Mouse (Mus musculus) forebrain, embryonic 15.5 days (tissue): ENCODE results near the gene Fam168a. TPM values are rescaled to one million over a fixed set of nuclear protein-coding genes. Genes with fewer than 3 reads are reported as not detected.

Experiments
- ATAC-seq: fragments of 200-750 bp; cut with Nextera tagmentation; replicated peaks from 2 replicates; pipeline ENCODE4 v1.8.0; 2017; ENCODE audit warnings: mild to moderate bottlenecking, moderate TSS enrichment, moderate library complexity
- H3K27ac ChIP-seq: fragments of 300-500 bp; sonication (generic); replicated peaks from 2 replicates; pipeline ENCODE4 v1.5.1; 2015; ENCODE audit warnings: mild to moderate bottlenecking, inconsistent platforms
- H3K27me3 ChIP-seq: fragments of 300-500 bp; sonication (generic); 2 replicates; pipeline ENCODE4 v1.6.1; 2015; ENCODE audit warnings: inconsistent platforms
- H3K36me3 ChIP-seq: fragments of 300-500 bp; sonication (generic); 2 replicates; pipeline ENCODE4 v1.6.1; 2015; ENCODE audit warnings: mild to moderate bottlenecking, inconsistent platforms
- H3K4me1 ChIP-seq: fragments of 300-500 bp; sonication (generic); 2 replicates; pipeline ENCODE4 v1.6.1; 2015; ENCODE audit warnings: inconsistent platforms
- H3K4me2 ChIP-seq: fragments of 300-500 bp; sonication (generic); replicated peaks from 2 replicates; pipeline ENCODE4 v1.6.1; 2015; ENCODE audit warnings: mild to moderate bottlenecking, inconsistent platforms
- H3K4me3 ChIP-seq: fragments of 300-500 bp; sonication (generic); 2 replicates; pipeline ENCODE4 v1.5.1; 2015; ENCODE audit warnings: mild to moderate bottlenecking, inconsistent platforms
- H3K9ac ChIP-seq: fragments of 300-500 bp; sonication (generic); replicated peaks from 2 replicates; pipeline ENCODE4 v1.6.1; 2015; ENCODE audit warnings: mild to moderate bottlenecking, inconsistent platforms
- H3K9me3 ChIP-seq: fragments of 300-500 bp; sonication (generic); 2 replicates; pipeline ENCODE4 v1.6.1; 2016; ENCODE audit warnings: inconsistent platforms
- WGBS: fragments of 180-500 bp; shearing (Covaris S2); methylation state at CpG from one replicate; pipeline ENCODE4 v1.1.7; 2015; ENCODE audit warnings: mixed read lengths; 5-methylcytosine and 5-hydroxymethylcytosine counted together
- polyA plus RNA-seq: library from polyadenylated mRNA; unstranded; fragments of >200 nt; fragmentation: Nextera tagmentation; extraction: Ambion mirVana; gene quantifications from 2 replicates; pipeline ENCODE4 v1.2.1, GENCODE M21; 2015

Gene Fam168a
- polyA plus RNA-seq, 1 experiment from 2014 or later: 115 TPM

GRCm38 (mm10) chr7:100758718-100759117 lies 52.3 kb downstream of the Fam168a start:
- WGBS: 61% methylated on average over 7 of the region's 7 CpGs
- no peak; the same call in 1 of the 2 replicates for ATAC-seq
- no peaks in the 10 kb centered on the region for H3K27me3 ChIP-seq
- no peak overlapping the region for H3K4me2 ChIP-seq
- H3K4me1 ChIP-seq: peaks cover 8% of the 10 kb centered on the region
- H3K36me3 ChIP-seq: 0 out of 2 replicates have a peak, but pooled peaks cover 3% of the 10 kb centered on the region
- H3K4me3 ChIP-seq: no peak overlapping the region
- H3K9me3 ChIP-seq: no peaks in the 10 kb centered on the region
- peak overlapping the region; percentile 76 for H3K27ac ChIP-seq
- H3K9ac ChIP-seq: no peak overlapping the region

GRCm38 (mm10) chr7:100762726-100763125 lies 56.3 kb downstream of the Fam168a start:
- H3K4me1 ChIP-seq: peaks cover 14% of the 10 kb centered on the region
- no peak overlapping the region for H3K9ac ChIP-seq
- no peak overlapping the region for H3K4me3 ChIP-seq
- ATAC-seq: no peak
- no peak overlapping the region for H3K4me2 ChIP-seq
- H3K27ac ChIP-seq: peak overlapping the region; percentile 27
- H3K27me3 ChIP-seq: no peaks in the 10 kb centered on the region
- no peaks in the 10 kb centered on the region for H3K36me3 ChIP-seq
- H3K9me3 ChIP-seq: no peaks in the 10 kb centered on the region

GRCm38 (mm10) chr7:100767568-100767967 lies 61.1 kb downstream of the Fam168a start:
- no peaks in the 10 kb centered on the region for H3K9me3 ChIP-seq
- no peak overlapping the region for H3K4me3 ChIP-seq
- H3K27ac ChIP-seq: no peak overlapping the region
- no peak for ATAC-seq
- no peaks in the 10 kb centered on the region for H3K27me3 ChIP-seq
- peaks cover 6% of the 10 kb centered on the region; the same call in 1 of the 2 replicates for H3K4me1 ChIP-seq
- 20% methylated on average over 3 of the region's 3 CpGs for WGBS
- H3K4me2 ChIP-seq: no peak overlapping the region
- H3K36me3 ChIP-seq: peaks cover 5% of the 10 kb centered on the region; the same call in 1 of the 2 replicates
- no peak overlapping the region for H3K9ac ChIP-seq

- H3K9me3 ChIP-seq: no peaks in the 10 kb centered on the region
- H3K36me3 ChIP-seq: peaks cover 5% of the 10 kb centered on the region; the same call in 1 of the 2 replicates
- H3K4me1 ChIP-seq: peaks cover 6% of the 10 kb centered on the region; the same call in 1 of the 2 replicates
- no peak for ATAC-seq
- 87% methylated on average over 3 of the region's 3 CpGs for WGBS
- H3K4me3 ChIP-seq: no peak overlapping the region
- H3K9ac ChIP-seq: no peak overlapping the region
- H3K4me2 ChIP-seq: no peak overlapping the region
- no peak overlapping the region for H3K27ac ChIP-seq
- H3K27me3 ChIP-seq: no peaks in the 10 kb centered on the region
Observed at GRCm38 (mm10) chr7:100768009-100768408, 61.6 kb downstream of the Fam168a start.

GRCm38 (mm10) chr7:100769534-100770083 lies 63.2 kb downstream of the Fam168a start:
- peaks cover 7% of the 10 kb centered on the region; the same call in 1 of the 2 replicates for H3K36me3 ChIP-seq
- 91% methylated on average over 7 of the region's 7 CpGs for WGBS

GRCm38 (mm10) chr7:100770669-100771341 lies 64.4 kb downstream of the Fam168a start:
- Histone ChIP-seq H3K4me1 (peaks cover 6% of the 10 kb centered on the region; the same call in 1 of the 2 replicates), H3K9me3 (no peaks in the 10 kb centered on the region), H3K27me3 (no peaks in the 10 kb centered on the region), H3K4me3 (no peak overlapping the region), H3K4me2 (no peak overlapping the region), H3K27ac (no peak overlapping the region), H3K36me3 (peaks cover 7% of the 10 kb centered on the region; the same call in 1 of the 2 replicates), H3K9ac (no peak overlapping the region)
- WGBS: 97% methylated on average over 2 of the region's 2 CpGs
- ATAC-seq: no peak

More at GRCm38 (mm10) chr7:100769534-100770083, 63.2 kb downstream of the Fam168a start:
- H3K9me3 ChIP-seq: no peaks in the 10 kb centered on the region
- H3K27me3 ChIP-seq: no peaks in the 10 kb centered on the region
- H3K4me1 ChIP-seq: peaks cover 6% of the 10 kb centered on the region; the same call in 1 of the 2 replicates
- H3K27ac ChIP-seq: no peak overlapping the region
- H3K9ac ChIP-seq: no peak overlapping the region
- no peak overlapping the region for H3K4me2 ChIP-seq
- no peak for ATAC-seq
- H3K4me3 ChIP-seq: no peak overlapping the region

- no peak overlapping the region for H3K4me2 ChIP-seq
- H3K36me3 ChIP-seq: peaks cover 7% of the 10 kb centered on the region; the same call in 1 of the 2 replicates
- H3K27me3 ChIP-seq: no peaks in the 10 kb centered on the region
- H3K4me1 ChIP-seq: no peaks in the 10 kb centered on the region
- H3K27ac ChIP-seq: no peak overlapping the region
- no peak overlapping the region for H3K4me3 ChIP-seq
- no peak overlapping the region for H3K9ac ChIP-seq
- WGBS: 100% methylated on average over 1 of the region's 1 CpGs
- no peak for ATAC-seq
- no peaks in the 10 kb centered on the region for H3K9me3 ChIP-seq
Observed at GRCm38 (mm10) chr7:100774189-100774588, 67.8 kb downstream of the Fam168a start.

GRCm38 (mm10) chr7:100775810-100776209 lies 69.4 kb downstream of the Fam168a start:
- H3K9me3 ChIP-seq: no peaks in the 10 kb centered on the region
- H3K9ac ChIP-seq: no peak overlapping the region
- no peaks in the 10 kb centered on the region for H3K4me1 ChIP-seq
- 89% methylated on average over 1 of the region's 1 CpGs for WGBS
- no peak overlapping the region for H3K27ac ChIP-seq
- ATAC-seq: no peak
- H3K4me2 ChIP-seq: no peak overlapping the region
- no peaks in the 10 kb centered on the region for H3K27me3 ChIP-seq
- H3K36me3 ChIP-seq: 0 out of 2 replicates have a peak, but pooled peaks cover 3% of the 10 kb centered on the region
- H3K4me3 ChIP-seq: no peak overlapping the region

- no peak overlapping the region for H3K4me2 ChIP-seq
- ATAC-seq: no peak
- H3K27ac ChIP-seq: no peak overlapping the region
- no peaks in the 10 kb centered on the region for H3K9me3 ChIP-seq
- no peak overlapping the region for H3K4me3 ChIP-seq
- WGBS: 89% methylated on average over 7 of the region's 7 CpGs
- H3K36me3 ChIP-seq: no peaks in the 10 kb centered on the region
- H3K9ac ChIP-seq: no peak overlapping the region
- H3K4me1 ChIP-seq: no peaks in the 10 kb centered on the region
- H3K27me3 ChIP-seq: no peaks in the 10 kb centered on the region
Observed at GRCm38 (mm10) chr7:100780192-100780591, 73.8 kb downstream of the Fam168a start.

- Histone ChIP-seq H3K4me2 (no peak overlapping the region), H3K36me3 (0 out of 2 replicates have a peak, but pooled peaks cover 6% of the 10 kb centered on the region), H3K4me3 (no peak overlapping the region), H3K4me1 (0 out of 2 replicates have a peak, but pooled peaks cover 1% of the 10 kb centered on the region), H3K27me3 (no peaks in the 10 kb centered on the region), H3K9ac (no peak overlapping the region), H3K9me3 (no peaks in the 10 kb centered on the region), H3K27ac (no peak overlapping the region)
- WGBS: 59% methylated on average over 2 of the region's 2 CpGs
- no peak for ATAC-seq
Observed at GRCm38 (mm10) chr7:100784650-100785049, 78.2 kb downstream of the Fam168a start.

GRCm38 (mm10) chr7:100785426-100785825 lies 79.0 kb downstream of the Fam168a start:
- no peak overlapping the region for H3K4me3 ChIP-seq
- no peaks in the 10 kb centered on the region for H3K9me3 ChIP-seq
- 0 out of 2 replicates have a peak, but pooled peaks cover 6% of the 10 kb centered on the region for H3K36me3 ChIP-seq
- WGBS: 75% methylated on average over 4 of the region's 4 CpGs
- no peak overlapping the region for H3K9ac ChIP-seq
- no peaks in the 10 kb centered on the region for H3K27me3 ChIP-seq
- H3K4me2 ChIP-seq: no peak overlapping the region
- no peak for ATAC-seq
- H3K4me1 ChIP-seq: 0 out of 2 replicates have a peak, but pooled peaks cover 2% of the 10 kb centered on the region
- no peak overlapping the region for H3K27ac ChIP-seq

GRCm38 (mm10) chr7:100786078-100786477 lies 79.6 kb downstream of the Fam168a start:
- WGBS: 73% methylated on average over 1 of the region's 1 CpGs
- H3K27ac ChIP-seq: no peak overlapping the region

More at GRCm38 (mm10) chr7:100786078-100786477, 79.6 kb downstream of the Fam168a start:
- Histone ChIP-seq H3K4me2 (no peak overlapping the region), H3K36me3 (0 out of 2 replicates have a peak, but pooled peaks cover 6% of the 10 kb centered on the region), H3K4me3 (no peak overlapping the region), H3K9me3 (no peaks in the 10 kb centered on the region), H3K9ac (no peak overlapping the region), H3K27me3 (no peaks in the 10 kb centered on the region), H3K4me1 (0 out of 2 replicates have a peak, but pooled peaks cover 2% of the 10 kb centered on the region)
- ATAC-seq: no peak
